Mouse (Mus musculus) kidney, embryonic 16.5 days (tissue): ENCODE data around the gene Shc4. TPM values are rescaled to one million over a fixed set of nuclear protein-coding genes. Genes with fewer than 3 reads are reported as not detected.
A peak's percentile ranks its signal among the peaks of the same experiment; 100 is the strongest.

ENCODE experiments used
- ATAC-seq: fragments of 200-750 bp; cut with Nextera tagmentation; 2 replicates; pipeline ENCODE4 v1.8.0; 2017; ENCODE audit warnings: moderate TSS enrichment; ENCODE audit not compliant: low FRiP score, low TSS enrichment
- H3K27ac ChIP-seq: fragments of 300-500 bp; sonication (generic); 2 replicates; pipeline ENCODE4 v1.5.1; 2014; ENCODE audit warnings: low read length
- H3K27me3 ChIP-seq: fragments of 300-500 bp; sonication (generic); 2 replicates; pipeline ENCODE4 v1.6.1; 2014; ENCODE audit warnings: low read length, control low read depth, mixed read lengths; ENCODE audit not compliant: insufficient read depth
- H3K36me3 ChIP-seq: fragments of 300-500 bp; sonication (generic); 2 replicates; pipeline ENCODE4 v1.6.1; 2014; ENCODE audit warnings: low read length, control low read depth, mixed read lengths; ENCODE audit not compliant: insufficient read depth
- H3K4me1 ChIP-seq: fragments of 300-500 bp; sonication (generic); 2 replicates; pipeline ENCODE4 v1.6.1; 2014; ENCODE audit warnings: low read length, control low read depth, mixed read lengths; ENCODE audit not compliant: insufficient read depth
- H3K4me2 ChIP-seq: fragments of 300-500 bp; sonication (generic); replicated peaks from 2 replicates; pipeline ENCODE4 v1.6.1; 2014; ENCODE audit warnings: low read depth, low read length
- H3K4me3 ChIP-seq: fragments of 300-500 bp; sonication (generic); 2 replicates; pipeline ENCODE4 v1.5.1; 2014; ENCODE audit warnings: mild to moderate bottlenecking, low read length
- H3K9ac ChIP-seq: fragments of 300-500 bp; sonication (generic); replicated peaks from 2 replicates; pipeline ENCODE4 v1.6.1; 2014; ENCODE audit warnings: low read length
- H3K9me3 ChIP-seq: fragments of 300-500 bp; sonication (generic); 2 replicates; pipeline ENCODE4 v1.6.1; 2016; ENCODE audit warnings: low read length, control low read depth
- WGBS: fragments of 180-500 bp; shearing (Covaris S2); extraction: QIAGEN DNeasy Blood & Tissue Kit; methylation state at CpG from one replicate; pipeline ENCODE4 v1.1.7; 2014; 5-methylcytosine and 5-hydroxymethylcytosine counted together
- polyA plus RNA-seq: library from polyadenylated mRNA; unstranded; fragments of >200 nt; fragmentation: Nextera tagmentation; extraction: Ambion mirVana; gene quantifications from 2 replicates; pipeline ENCODE4 v1.2.1, GENCODE M21; 2015

Gene Shc4
- polyA plus RNA-seq, 1 experiment from 2014 or later, result 1.1 TPM

- Histone ChIP-seq H3K36me3 (no peaks in the 10 kb centered on the region), H3K4me1 (no peaks in the 10 kb centered on the region), H3K27me3 (no peaks in the 10 kb centered on the region), H3K4me3 (no peak overlapping the region), H3K4me2 (no peak overlapping the region), H3K9ac (no peak overlapping the region), H3K9me3 (no peaks in the 10 kb centered on the region), H3K27ac (no peak overlapping the region)
- 56% methylated on average over 5 of the region's 5 CpGs for WGBS
- no peak for ATAC-seq
Observed at GRCm38 (mm10) chr2:125667184-125667583, 56.8 kb downstream of the Shc4 start.

GRCm38 (mm10) chr2:125666668-125667067 is 57.3 kb downstream of the Shc4 start:
- Histone ChIP-seq H3K36me3 (no peaks in the 10 kb centered on the region), H3K9me3 (no peaks in the 10 kb centered on the region), H3K27me3 (no peaks in the 10 kb centered on the region), H3K27ac (no peak overlapping the region), H3K9ac (no peak overlapping the region), H3K4me2 (no peak overlapping the region), H3K4me1 (no peaks in the 10 kb centered on the region), H3K4me3 (no peak overlapping the region)
- WGBS, result 81% methylated on average over 4 of the region's 4 CpGs
- ATAC-seq, result no peak

GRCm38 (mm10) chr2:125665909-125666308 is 58.0 kb downstream of the Shc4 start:
- peaks cover 1% of the 10 kb centered on the region for H3K4me1 ChIP-seq
- WGBS, result 88% methylated on average over 4 of the region's 4 CpGs
- ATAC-seq, result no peak

GRCm38 (mm10) chr2:125665213-125665612 is 58.7 kb downstream of the Shc4 start:
- H3K27ac ChIP-seq, result no peak overlapping the region
- no peak overlapping the region for H3K4me3 ChIP-seq
- H3K27me3 ChIP-seq, result no peaks in the 10 kb centered on the region
- H3K9ac ChIP-seq, result no peak overlapping the region
- peaks cover 8% of the 10 kb centered on the region for H3K4me1 ChIP-seq
- no peak for ATAC-seq
- no peaks in the 10 kb centered on the region for H3K9me3 ChIP-seq
- 83% methylated on average over 5 of the region's 5 CpGs for WGBS
- no peak overlapping the region for H3K4me2 ChIP-seq
- H3K36me3 ChIP-seq, result no peaks in the 10 kb centered on the region

More at GRCm38 (mm10) chr2:125665909-125666308, 58.0 kb downstream of the Shc4 start:
- Histone ChIP-seq H3K9ac (no peak overlapping the region), H3K36me3 (no peaks in the 10 kb centered on the region), H3K4me3 (no peak overlapping the region), H3K9me3 (no peaks in the 10 kb centered on the region), H3K27me3 (no peaks in the 10 kb centered on the region), H3K27ac (no peak overlapping the region), H3K4me2 (no peak overlapping the region)

- Histone ChIP-seq H3K9ac (no peak overlapping the region), H3K4me1 (peaks cover 8% of the 10 kb centered on the region), H3K36me3 (no peaks in the 10 kb centered on the region), H3K4me2 (no peak overlapping the region), H3K27me3 (no peaks in the 10 kb centered on the region), H3K9me3 (no peaks in the 10 kb centered on the region), H3K4me3 (no peak overlapping the region), H3K27ac (no peak overlapping the region)
- no peak for ATAC-seq
- 90% methylated on average over 3 of the region's 3 CpGs for WGBS
Observed at GRCm38 (mm10) chr2:125662517-125662916, 61.4 kb downstream of the Shc4 start.

- Histone ChIP-seq H3K27ac (no peak overlapping the region), H3K4me3 (peak overlapping the region; percentile 46), H3K4me1 (peaks cover 8% of the 10 kb centered on the region), H3K27me3 (no peaks in the 10 kb centered on the region), H3K9me3 (no peaks in the 10 kb centered on the region), H3K9ac (peak overlapping the region; percentile 67), H3K4me2 (peak overlapping the region; percentile 68), H3K36me3 (no peaks in the 10 kb centered on the region)
- WGBS, result 21% methylated on average over 4 of the region's 4 CpGs
- ATAC-seq, result peak; percentile 50
Observed at GRCm38 (mm10) chr2:125661156-125661555, 62.8 kb downstream of the Shc4 start.

GRCm38 (mm10) chr2:125660537-125661130 is 63.3 kb downstream of the Shc4 start:
- Histone ChIP-seq H3K4me3 (peak overlapping the region; percentile 46), H3K9me3 (no peaks in the 10 kb centered on the region), H3K4me1 (peaks cover 8% of the 10 kb centered on the region), H3K9ac (peak overlapping the region; percentile 67), H3K4me2 (peak overlapping the region; percentile 68), H3K27ac (peak overlapping the region; percentile 37; the same call in 1 of the 2 replicates), H3K27me3 (no peaks in the 10 kb centered on the region), H3K36me3 (no peaks in the 10 kb centered on the region)
- WGBS, result 19% methylated on average over 20 of the region's 20 CpGs
- ATAC-seq, result peak; percentile 63

GRCm38 (mm10) chr2:125659823-125660536 is 64.0 kb downstream of the Shc4 start:
- H3K4me3 ChIP-seq, result peak overlapping the region; percentile 46
- peak overlapping the region; percentile 68 for H3K4me2 ChIP-seq
- peak; percentile 73 for ATAC-seq
- peak overlapping the region; percentile 67 for H3K9ac ChIP-seq
- peaks cover 8% of the 10 kb centered on the region for H3K4me1 ChIP-seq
- H3K27ac ChIP-seq, result peak overlapping the region; percentile 37; the same call in 1 of the 2 replicates
- H3K36me3 ChIP-seq, result no peaks in the 10 kb centered on the region
- no peaks in the 10 kb centered on the region for H3K9me3 ChIP-seq
- no peaks in the 10 kb centered on the region for H3K27me3 ChIP-seq
- WGBS, result 13% methylated on average over 10 of the region's 10 CpGs

GRCm38 (mm10) chr2:125655391-125655790 is 68.6 kb downstream of the Shc4 start:
- Histone ChIP-seq H3K4me3 (no peak overlapping the region), H3K36me3 (no peaks in the 10 kb centered on the region), H3K27ac (no peak overlapping the region), H3K9me3 (no peaks in the 10 kb centered on the region), H3K9ac (no peak overlapping the region), H3K4me1 (peaks cover 2% of the 10 kb centered on the region; the same call in 1 of the 2 replicates), H3K4me2 (no peak overlapping the region), H3K27me3 (no peaks in the 10 kb centered on the region)
- 91% methylated on average over 9 of the region's 9 CpGs for WGBS
- ATAC-seq, result no peak

- H3K4me1 ChIP-seq, result no peaks in the 10 kb centered on the region
- 84% methylated on average over 2 of the region's 2 CpGs for WGBS
- H3K9me3 ChIP-seq, result no peaks in the 10 kb centered on the region
- H3K9ac ChIP-seq, result no peak overlapping the region
- ATAC-seq, result no peak
- H3K36me3 ChIP-seq, result no peaks in the 10 kb centered on the region
- H3K27ac ChIP-seq, result no peak overlapping the region
- no peak overlapping the region for H3K4me3 ChIP-seq
- H3K4me2 ChIP-seq, result no peak overlapping the region
- H3K27me3 ChIP-seq, result no peaks in the 10 kb centered on the region
Observed at GRCm38 (mm10) chr2:125653286-125653685, 70.7 kb downstream of the Shc4 start.
